Mouse (Mus musculus): Measurements from ENCODE around the gene Casc3.

Gene Casc3

GRCm38 (mm10) chr11:98804605-98805004, at the start of gene Casc3:
TSS of gene Casc3 (plus strand) at chr11:98804905.
- no peak for DNase-seq

DNA sequence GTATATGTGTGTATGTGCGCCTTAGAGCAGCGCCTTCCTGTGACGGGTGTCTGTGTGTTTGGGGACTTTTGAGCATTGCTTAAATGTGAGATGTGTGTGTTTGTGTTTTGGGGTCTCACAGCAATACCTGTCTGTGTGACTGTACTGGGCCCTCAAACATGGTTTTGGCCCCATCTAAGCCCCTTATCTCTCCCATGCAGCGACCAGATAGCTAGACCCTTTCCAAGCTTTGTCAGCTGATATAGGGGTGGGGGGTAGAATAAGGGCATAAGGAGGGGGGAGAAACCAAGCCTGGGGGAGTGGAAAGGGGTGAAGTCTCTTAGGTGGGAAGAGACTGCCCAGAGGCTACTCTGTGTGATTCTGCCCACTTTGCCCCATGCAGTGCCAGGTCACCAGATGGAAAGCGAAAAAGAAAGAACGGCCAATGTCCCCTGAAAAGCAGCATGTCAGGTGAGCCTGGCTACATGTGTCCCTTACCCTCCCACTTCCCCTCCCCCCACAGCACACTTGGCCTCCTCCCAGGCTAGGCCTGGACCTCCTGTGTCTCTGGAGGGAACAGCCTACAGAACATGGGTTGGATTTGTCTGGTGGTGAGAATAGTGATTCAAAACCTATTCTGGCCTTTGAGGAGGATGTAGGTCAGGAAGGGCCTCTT, 48.9 kb upstream of the Casc3 start:
- no peak for DNase-seq

DNA sequence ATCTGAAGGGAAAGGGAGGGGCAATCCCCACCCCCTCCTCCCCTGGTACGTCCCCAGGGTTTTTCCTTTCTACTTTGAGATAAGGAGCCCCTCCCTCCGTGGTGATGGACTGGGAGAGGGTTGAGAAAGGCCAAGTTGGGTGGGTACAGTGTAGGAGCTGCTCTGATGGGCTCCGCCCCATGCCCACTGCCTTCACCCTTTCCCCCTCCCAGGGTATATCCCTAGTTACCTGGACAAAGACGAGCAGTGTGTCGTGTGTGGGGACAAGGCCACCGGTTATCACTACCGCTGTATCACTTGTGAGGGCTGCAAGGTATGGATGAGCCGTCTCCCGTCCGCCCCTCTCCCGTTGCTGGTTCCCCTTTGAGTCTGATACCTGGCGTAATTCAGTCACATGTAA, 48.0 kb upstream of the Casc3 start:
- no peak for DNase-seq

GRCm38 (mm10) chr11:98761939-98762338, 42.8 kb upstream of the Casc3 start:
- DNase-seq, result no peak

GRCm38 (mm10) chr11:98762756-98763501, 41.8 kb upstream of the Casc3 start:
- DNase-seq, result peak; percentile 86 to 91

GRCm38 (mm10) chr11:98763502-98763861, 41.2 kb upstream of the Casc3 start:
- DNase-seq, result no peak

DNA sequence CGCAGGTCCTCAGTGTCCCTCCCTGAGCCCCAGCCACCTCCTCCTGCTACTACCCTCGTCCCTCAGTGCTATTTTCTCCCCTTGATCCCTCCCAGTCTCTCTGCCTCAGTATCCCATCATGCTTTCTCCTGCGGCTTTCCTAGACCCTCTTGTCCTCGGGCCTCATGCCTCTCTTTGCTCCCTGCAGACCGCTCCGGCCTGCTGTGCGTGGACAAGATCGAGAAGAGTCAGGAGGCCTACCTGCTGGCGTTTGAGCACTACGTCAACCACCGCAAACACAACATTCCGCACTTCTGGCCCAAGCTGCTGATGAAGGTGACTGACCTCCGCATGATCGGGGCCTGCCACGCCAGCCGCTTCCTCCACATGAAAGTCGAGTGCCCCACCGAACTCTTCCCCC, 40.6 kb upstream of the Casc3 start:
- no peak for DNase-seq

GRCm38 (mm10) chr11:98764746-98765145, 40.0 kb upstream of the Casc3 start:
- no peak for DNase-seq

GRCm38 (mm10) chr11:98765421-98766309, 39.0 kb upstream of the Casc3 start:
- DNase-seq, result no peak

- DNase-seq, result no peak
Measured at GRCm38 (mm10) chr11:98766346-98766745, 38.4 kb upstream of the Casc3 start.

GRCm38 (mm10) chr11:98766816-98767215, 37.9 kb upstream of the Casc3 start:
- no peak for DNase-seq

DNA sequence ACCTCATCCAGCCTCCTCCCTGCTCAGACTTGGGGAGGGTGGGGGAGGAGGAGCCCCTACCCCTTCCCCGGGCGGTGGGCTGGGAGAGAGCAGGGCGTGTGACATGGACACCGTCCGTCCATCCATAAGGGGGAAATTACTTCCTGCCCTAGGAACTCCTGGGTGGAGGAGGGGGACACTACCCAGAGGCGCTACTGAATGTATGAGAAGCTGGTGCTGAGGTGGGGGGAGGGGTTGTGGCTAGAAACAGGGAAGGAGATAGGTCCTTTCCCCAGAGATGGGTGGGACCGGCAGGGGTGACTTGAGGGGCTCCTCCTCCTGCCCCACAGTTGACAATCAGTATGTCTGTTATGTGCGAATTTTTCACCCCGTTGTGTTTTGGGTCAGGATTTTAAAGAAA, 37.4 kb upstream of the Casc3 start:
- DNase-seq, result no peak

- DNase-seq, result no peak
Measured at GRCm38 (mm10) chr11:98767713-98768112, 37.0 kb upstream of the Casc3 start.

GRCm38 (mm10) chr11:98768127-98769006, 36.3 kb upstream of the Casc3 start:
- no peak for DNase-seq

GRCm38 (mm10) chr11:98769007-98769954, 35.4 kb upstream of the Casc3 start:
- DNase-seq, result no peak

- no peak for DNase-seq
Measured at GRCm38 (mm10) chr11:98770096-98770975, 34.4 kb upstream of the Casc3 start.

DNA sequence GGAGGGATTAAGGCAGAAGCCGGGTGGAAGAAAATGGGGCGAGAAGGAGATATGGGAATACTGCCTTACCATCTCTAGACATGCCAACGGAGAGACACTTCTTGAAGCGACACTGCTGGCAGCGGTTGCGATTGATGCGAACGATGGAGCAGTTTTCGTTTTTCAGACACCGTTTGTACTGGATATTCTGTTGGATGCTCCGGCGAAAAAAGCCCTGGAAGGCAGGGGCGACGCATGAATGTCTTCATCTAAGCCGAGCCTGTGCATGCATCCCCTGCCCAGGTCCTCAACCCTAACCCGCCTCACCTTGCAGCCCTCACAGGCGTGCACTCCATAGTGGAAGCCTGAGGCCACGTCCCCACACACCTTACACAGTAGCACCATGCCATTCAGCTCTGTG, 33.6 kb upstream of the Casc3 start:
- DNase-seq, result no peak

GRCm38 (mm10) chr11:98771844-98772525, 32.7 kb upstream of the Casc3 start:
- DNase-seq, result no peak

DNA sequence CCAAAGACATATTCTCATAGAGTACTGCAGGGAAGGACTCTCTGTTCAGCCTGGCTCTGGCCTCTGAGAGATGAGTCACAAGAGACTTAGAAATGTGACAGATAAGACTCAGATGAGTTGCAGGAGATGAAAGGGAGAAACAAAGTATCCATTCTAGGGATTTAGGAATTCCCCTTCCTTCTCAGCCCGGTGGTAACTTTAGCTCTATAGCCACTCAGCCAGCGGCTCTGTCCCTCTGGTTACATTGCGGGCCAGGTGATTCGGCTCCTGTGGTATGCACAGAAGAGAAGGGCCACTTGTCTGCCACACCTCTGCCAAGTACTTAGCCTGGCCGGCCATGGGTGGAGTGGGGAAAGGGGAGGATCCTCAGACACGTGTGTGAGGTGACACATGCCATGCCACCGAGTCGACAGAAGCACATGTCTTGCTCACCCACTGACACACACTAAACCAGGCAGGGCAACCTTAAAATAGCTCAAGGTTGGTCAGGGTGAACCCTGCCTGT, 32.0 kb upstream of the Casc3 start:
- peak; percentile 94 to 96 for DNase-seq

Data from lung, adult 18-20 months (tissue).